Mouse (Mus musculus) large intestine, adult 2 months (tissue): Measurements from ENCODE around the gene Pdhb. TPM values are rescaled to one million over a fixed set of nuclear protein-coding genes. Genes with fewer than 3 reads are reported as not detected.

Source experiments
- DNase-seq: peaks from one replicate; pipeline ENCODE4 v3.0.0-alpha.2; 2012; ENCODE audit warnings: low read depth, low spot score
- WGBS: fragments of 180-500 bp; shearing (Covaris S2); methylation state at CpG from one replicate; pipeline ENCODE4 v1.1.7; 2018; 5-methylcytosine and 5-hydroxymethylcytosine counted together
- polyA plus RNA-seq: library from polyadenylated mRNA; depleted of rRNA; stranded (reverse); fragments of >200 nt; gene quantifications from 2 replicates; pipeline ENCODE4 v1.2.3, GENCODE M21; 2012; rRNA removed

Gene Pdhb
- 49.9 and 54.7 TPM in 2 replicates for polyA plus RNA-seq

DNA sequence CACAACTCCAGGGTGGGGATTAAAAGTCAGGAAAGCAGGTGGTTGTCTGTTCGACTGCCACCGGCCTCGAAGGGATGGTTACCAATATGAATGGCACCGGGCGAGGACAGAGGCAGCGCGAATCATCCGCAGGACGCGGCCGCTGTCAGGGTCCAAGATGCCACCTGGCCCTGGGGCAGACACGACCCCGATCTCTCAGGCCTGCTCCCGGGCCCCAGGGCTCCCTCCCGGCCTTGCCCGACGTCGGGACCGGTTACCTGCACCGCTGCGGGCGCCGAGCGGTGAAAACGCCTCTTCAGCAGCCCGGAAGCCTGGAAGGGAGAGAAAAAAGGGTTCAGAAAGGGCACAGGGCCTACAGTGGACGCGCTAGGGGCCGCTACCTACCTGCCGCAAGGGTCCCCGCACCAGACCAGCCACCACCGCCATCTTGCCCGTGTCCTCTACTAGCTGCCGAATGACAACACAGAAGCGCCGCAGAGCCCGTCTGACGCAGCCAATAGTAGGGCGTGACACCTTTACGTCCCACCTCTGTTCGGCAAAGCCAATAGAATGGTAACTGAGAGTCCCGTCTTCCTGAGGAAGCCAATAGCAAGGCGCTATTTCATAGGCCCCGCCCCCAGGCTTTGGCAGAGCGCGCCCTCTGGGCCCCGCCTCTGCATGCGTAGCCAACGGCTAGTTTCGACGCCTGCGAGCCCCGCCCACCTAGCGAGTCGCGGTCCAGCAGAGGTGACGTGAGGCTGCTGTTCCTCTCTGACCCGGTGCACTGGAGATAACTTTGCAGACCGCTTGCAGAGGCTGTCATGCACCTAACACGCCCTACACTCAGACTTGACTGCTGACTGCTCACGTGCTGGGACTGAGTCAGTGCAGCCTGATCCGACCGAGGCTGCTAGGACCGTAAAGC, at the start of gene Pdhb:
Pdhb (minus strand) TSS at position 519 of the 904 bp plus-strand sequence.
- peak; percentile 98 for DNase-seq
- WGBS: under 1% methylated on average over 64 of the region's 64 CpGs

DNA sequence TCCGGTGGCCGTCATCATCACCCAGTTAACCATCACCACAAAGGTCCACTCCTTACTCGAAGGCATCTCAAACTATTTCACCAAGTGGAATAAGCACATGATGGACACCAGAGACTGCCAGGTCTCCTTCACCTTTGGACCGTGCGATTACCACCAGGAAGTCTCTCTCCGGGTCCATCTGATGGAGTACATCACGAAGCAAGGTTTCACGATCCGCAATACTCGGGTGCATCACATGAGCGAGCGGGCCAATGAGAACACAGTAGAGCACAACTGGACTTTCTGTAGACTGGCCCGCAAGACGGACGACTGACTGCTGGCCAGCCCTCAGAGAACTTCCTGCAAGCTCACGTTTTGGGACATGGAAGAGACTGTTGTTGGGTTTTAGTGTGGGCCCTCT, 49.7 kb upstream of the Pdhb start:
- WGBS: 94% methylated on average over 16 of the region's 16 CpGs
- DNase-seq: no peak

DNA sequence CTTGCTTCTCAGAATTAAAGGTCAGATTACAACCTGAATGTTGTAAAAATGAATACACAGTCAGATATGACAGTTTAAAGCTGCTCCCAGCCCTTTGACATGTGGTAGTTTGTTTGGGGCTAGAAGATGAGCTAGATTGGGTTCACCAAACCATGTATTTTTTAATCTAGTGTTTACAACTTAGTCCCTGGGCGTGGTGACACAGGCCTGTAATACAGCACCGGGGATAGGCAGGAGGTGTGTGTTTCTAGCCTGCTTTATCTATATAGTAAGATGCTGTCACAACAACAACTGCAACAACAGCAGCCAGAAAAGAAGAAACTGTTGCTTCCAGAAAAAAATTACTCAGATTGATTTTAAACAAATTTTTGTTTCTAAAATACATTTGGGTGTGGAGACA, 48.1 kb upstream of the Pdhb start:
- 71% methylated on average over 2 of the region's 2 CpGs for WGBS

DNA sequence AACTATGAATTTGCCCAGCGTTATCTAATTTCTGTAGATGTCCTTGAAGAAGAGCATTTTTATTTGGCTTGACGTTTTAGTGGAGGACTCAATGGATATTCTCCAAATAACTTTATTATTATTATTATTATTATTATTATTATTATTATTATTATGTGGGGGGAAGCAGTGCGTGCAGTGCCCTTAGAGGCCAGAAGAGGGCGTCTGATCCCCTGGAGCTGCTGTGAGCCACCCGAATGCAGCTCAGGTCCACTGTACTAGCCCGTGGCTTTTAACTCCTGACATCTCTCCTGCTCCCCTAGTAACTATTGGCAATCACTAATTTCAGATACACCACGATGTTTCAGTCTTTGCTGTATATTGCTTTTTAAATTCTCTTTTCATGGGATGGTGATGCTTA, 47.5 kb upstream of the Pdhb start:
- 74% methylated on average over 7 of the region's 7 CpGs for WGBS
- no peak for DNase-seq

More for the DNA sequence above, 48.1 kb upstream of the Pdhb start:
- no peak for DNase-seq

DNA sequence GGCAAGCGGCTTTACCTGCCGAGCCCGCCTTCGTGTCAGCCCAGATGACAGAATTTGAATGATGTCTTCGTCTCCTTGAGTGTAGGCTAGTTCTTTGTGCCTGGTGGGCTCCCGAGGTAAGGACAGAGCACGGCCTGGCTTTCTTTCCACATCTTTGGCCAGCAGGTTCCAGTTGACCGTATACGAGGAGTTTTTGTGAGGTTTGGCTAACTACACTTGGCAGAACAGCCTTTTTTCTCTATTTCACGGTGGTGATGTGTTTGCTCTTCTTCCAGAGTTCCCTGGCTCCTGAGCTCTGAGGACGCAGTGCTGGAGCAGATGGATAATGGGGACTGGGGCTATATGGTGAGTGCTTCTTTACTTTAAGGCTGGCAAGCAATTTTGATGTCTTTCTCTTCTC, 47.1 kb upstream of the Pdhb start:
- WGBS: 91% methylated on average over 11 of the region's 11 CpGs
- no peak for DNase-seq

DNA sequence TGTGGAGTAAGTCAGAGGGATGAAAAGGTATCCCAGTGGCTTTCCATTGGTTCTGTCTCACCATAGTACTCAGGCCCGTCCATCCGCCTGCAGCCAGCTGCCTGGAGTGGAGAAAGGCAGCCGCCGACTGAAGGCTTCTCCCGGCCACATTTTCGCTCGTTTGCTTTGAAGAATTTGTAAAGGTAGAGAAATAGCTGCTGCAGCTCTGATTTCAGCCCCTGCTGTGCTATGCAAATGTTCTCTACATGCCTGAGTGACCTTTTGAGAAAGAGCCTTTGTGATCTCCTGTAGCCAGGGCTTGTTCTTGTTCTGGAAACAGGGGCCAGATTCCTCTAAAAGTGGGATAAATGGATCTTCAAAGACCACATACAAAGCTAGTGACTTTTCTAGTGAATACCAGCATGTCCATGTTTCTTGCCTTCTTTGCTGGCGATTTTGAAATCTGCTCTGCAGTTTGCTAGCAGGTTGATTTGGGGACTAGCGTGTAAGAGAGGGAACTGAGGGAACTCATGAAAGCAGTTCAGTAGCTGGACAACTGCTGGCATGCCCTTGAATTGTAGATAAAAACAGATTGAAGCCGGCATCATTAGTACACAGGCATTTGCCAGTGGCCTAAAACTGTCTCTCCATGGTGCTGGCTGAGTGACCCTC, 46.0 kb upstream of the Pdhb start:
- no peak for DNase-seq
- 82% methylated on average over 10 of the region's 10 CpGs for WGBS

DNA sequence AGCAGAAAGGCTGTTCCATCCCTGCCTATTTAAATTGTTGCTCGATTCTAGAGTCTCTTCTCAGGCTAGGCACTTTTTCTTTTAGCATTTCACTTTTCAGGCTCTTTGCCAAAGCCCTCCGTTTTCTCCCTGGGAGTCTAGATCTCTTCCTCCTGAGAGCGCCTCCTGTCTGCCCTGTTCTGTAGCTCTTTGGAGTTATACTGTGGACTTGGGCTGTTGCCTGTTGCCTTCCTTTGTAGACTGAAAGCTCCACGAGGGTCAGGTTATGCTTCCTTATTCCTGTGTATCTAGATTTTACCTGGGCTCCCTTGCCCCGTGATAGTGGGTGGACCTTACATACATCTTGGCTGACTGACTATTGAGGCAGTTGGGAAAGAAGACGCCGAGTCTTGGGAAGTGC, 45.4 kb upstream of the Pdhb start:
- WGBS: 75% methylated on average over 7 of the region's 7 CpGs
- DNase-seq: no peak

DNA sequence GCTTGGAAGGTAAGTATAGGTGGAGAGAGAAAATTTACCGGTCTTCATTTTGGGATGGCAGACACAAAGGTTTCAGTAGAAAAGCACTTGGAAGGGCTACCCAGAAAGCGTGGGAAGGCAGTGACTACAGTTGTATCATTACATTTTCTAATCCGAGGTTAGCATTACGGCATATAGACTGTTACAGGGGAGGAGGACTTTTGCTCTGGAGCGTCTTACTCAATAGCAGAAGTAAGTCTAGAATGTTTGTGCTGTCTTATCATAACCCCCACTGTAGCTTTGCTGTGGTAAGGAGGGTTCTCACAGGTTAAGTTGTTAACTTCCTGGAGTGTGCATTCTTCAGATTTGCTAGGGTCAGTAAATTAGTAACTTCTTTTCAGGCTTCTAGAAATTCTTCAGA, 43.3 kb upstream of the Pdhb start:
- DNase-seq: no peak
- WGBS: 35% methylated on average over 5 of the region's 5 CpGs

DNA sequence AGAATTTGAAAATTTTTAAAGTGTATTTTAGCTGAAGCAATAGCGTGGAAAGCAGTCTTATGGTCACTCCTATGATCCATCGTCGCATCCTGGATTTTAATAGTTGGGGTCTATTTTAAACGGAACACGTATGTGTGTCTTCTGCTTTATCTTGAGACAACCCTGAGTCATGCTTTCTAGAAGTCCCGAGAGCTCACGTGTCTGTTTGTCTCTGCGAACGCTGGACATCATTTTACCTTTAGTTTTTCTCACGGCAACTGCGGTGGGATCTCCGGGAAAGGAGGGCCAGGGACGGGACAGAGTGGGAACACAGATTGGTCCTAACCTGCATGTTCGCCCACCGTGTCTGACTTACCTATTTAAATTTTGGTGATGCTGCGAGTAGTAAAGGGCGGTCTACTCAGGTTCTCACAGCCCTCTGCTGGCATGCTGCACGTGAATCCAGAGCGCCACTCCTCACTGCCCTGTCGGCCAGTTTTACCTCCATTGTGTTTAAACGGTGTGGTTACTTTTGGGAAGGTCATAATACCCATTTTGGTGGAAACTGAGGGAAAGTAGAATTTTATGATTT, 42.5 kb upstream of the Pdhb start:
- 27% methylated on average over 21 of the region's 21 CpGs for WGBS
- peak; percentile 6 for DNase-seq

DNA sequence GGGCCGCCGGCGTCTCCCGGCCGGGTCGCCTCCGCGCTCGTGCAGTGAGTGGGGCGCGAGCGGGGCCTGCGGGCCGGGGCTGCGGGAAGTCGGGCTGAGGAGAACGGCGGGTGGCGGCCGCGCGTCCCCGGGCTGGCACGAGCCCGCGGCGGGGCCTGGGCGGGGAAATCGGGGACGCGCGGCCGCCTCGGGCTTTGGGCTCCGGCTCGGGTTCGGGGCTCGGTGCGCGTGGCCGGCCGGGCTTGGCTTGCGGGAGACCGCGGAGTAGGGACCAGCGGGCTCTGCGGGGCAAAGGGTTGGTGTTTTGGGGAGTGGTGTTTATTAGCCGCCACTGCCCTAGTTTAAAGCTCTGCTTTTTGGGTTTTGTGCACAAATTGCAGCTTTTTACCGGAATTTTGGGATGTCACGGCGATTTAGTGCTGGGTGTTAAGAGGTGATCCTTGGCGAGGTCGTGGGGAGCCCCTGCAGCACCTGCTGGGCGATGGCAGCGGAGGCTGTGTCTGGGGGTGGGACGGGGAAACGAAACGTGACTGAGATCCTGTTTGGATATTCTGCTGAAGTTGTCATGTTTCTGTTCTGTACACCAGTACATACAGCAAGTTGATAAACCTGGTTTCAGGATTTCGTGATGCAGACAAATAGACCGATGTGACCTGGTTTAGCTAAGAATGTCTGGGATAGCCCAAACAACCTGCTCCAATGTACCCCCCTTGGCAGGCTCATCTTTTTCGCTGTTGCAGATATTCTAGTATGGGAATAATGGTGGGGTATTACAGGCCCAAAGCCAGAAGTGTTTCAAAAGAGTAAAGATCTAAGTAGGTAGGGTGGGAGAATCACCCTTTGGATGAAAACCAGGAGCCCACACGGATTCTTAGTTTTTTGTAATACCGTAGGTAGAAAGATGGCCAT, 41.7 kb upstream of the Pdhb start:
- 3% methylated on average over 63 of the region's 63 CpGs for WGBS
- DNase-seq: peak; percentile 11

DNA sequence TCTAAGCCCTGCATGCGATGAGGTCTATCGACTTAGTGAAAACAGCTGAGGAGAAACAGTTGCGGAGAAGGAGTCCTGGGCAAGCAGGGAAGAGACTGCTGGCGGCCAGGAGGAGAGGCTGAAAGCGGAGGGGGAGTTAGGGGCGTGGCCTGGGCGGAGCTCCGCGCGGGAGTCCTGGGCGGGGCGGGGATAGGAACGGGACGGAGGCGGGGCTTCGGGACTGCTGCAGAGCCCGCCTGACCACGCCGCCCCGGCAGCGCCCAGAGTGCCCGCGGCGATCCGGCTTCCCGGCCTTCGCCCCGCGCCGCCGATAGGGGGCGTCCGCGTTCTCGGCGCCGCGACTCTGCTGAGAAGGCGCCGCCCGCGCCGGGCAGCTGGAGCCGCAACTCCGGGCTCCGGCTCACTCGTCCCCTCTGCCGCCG, 41.0 kb upstream of the Pdhb start, which contains the start of gene Kctd6:
Kctd6 (plus strand) TSS at position 338 of the 422 bp plus-strand sequence.
- under 1% methylated on average over 38 of the region's 49 CpGs for WGBS

DNA sequence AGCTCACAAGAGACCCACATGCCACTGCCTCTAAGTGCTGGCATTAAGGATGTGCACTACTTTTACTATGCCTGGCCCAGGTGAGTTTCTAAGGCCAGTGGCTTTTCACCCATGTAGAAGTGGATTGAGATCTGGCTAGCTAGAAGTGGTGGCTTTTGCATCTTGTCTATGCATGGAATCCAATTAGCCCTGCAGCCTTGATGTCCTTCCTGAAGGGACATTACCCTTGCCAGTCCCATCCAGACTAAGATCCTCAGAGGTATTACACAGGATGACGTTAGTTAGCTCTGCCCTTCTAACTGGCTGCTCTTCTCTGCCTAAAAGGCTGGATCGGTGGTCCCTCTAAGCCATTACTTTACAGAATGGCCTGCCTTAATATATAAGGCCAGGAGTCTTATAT, 40.2 kb upstream of the Pdhb start:
- DNase-seq: no peak
- 83% methylated on average over 2 of the region's 2 CpGs for WGBS

More for the DNA sequence above, 41.0 kb upstream of the Pdhb start, which contains the start of gene Kctd6:
- peak; percentile 70 for DNase-seq

DNA sequence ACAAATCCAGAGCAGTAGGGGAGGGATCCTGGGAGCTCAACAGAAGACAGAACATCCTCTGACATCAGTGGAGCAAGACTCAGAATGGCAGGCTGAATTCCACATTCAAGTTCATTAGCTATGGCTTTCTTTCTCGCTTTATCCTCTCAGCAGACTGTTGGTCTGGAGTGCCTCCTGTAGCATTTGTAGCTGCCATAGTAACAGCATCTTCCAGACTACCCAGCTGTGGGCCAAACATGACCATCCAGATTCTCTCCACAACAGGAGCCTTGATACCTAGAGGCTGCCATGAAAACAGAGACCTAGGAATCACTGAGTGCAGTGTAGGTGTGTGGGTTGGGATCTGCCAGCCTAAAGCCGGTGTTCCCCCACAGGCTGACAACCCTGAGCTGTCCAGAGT, 37.1 kb upstream of the Pdhb start:
- DNase-seq: no peak
- WGBS: 99% methylated on average over 2 of the region's 2 CpGs

DNA sequence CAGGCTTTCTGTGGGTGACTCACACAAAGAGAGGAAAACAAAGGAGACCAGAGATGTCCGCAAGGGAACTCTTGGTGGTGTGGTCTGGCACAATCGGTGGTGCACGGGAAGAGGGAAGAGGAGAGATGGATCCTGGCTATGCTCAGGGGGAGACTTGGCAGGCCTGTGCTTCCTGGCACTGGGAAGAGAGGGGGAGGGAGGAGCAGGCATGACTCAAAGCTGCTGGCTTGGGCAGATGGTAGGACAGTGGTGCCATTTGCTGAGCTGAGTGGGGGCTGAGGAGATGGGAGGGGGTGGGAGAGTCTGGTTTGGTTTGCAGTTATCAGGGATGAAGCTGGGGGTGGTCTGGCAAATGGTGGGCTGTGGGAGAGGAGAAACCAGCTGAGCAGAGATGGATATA, 36.1 kb upstream of the Pdhb start:
- WGBS: 77% methylated on average over 3 of the region's 3 CpGs
- DNase-seq: no peak

DNA sequence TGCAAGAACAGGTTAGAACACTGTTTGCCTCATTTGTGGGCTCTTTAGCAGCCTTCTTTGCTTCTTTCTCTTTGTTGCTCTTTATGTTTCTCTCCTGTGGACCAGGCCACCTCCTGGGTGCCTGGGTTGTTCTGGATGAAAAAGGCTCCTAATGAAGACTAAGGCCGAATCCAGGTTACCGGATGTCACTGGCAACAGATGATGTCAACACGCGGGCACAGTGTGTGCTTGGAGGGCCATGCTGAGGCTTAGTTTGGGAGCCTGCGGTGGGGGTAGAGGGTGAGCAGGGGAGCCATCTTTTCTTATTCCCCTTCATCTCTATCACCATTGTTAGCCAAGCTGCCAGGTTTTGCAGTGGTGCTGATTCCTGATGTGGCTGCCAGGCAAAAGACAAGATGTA, 34.7 kb upstream of the Pdhb start:
- 92% methylated on average over 5 of the region's 5 CpGs for WGBS
- DNase-seq: no peak

DNA sequence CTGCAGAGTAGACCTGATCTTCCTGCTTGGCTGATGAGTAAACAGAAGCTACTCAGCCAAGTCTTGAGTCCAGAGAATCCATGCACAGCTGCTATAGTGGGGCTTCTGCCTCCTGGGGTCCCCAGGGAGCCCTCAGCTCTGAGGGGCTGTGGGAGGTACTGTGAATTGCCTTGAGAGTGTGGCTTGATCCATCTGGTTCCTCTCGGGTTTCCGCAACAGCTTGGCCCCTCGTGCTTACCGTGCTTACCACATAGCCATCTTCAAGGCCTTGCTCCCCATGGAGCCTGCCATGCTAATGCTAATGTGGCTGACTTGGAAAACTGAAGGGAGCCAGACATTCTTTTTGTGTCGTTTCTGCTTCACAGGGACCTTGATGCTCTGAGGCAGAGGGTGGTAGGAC, 34.3 kb upstream of the Pdhb start:
- DNase-seq: no peak
- WGBS: 66% methylated on average over 5 of the region's 5 CpGs

DNA sequence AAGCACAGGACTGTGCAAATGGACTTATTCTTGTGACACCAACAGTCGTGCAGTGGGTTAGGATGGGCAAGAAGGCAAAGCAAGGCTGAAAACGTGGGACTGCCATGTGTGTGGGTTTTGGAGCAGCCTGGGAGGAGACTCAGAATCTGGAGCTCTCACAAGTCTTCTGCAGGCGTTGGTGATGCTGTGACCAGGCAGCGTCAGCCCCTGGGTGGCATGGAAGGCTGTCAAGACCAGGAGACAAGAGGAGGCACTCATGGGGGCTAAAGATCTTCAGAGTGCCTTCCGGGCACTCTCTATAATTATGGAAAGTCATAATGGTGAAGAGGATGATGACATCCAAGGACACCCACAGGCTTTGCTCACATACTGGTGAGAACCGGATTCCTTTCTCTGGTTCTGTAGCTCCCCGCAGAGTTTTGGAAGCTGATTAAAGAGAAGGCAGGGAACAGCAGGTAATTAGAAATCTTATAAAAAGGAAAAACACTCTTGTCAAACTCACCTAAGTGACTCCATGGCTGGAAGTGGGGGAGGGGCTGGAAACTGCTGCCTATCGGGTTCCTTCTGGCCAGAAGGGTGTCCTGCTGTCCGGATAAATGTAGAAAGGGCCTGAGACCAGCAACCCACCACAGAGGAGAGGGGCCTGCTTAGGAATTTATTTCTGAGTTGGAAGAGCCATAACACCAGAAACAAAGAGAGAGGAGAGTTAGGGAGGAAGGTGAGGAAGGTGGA, 33.5 kb upstream of the Pdhb start:
- WGBS: 69% methylated on average over 9 of the region's 9 CpGs
- DNase-seq: no peak

DNA sequence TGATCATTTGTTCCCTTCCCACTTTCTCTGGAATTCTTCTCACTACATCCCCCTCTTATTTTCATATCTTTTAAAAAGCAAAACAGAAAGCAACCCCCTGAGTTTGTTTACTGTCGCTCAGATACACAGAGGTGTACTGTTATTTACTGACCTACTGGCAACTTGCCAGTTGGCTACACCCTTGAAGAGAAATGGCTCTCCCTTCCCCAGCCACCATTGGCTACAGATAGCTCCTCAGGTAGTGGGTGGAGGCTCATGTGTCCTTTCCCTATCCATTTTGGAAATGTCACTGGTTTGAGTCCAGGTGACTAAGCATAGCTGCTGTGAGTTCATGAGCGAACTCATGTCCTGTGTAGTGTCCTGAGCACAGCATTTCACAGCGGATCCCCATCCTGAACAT, 28.9 kb upstream of the Pdhb start:
- DNase-seq: no peak
- WGBS: 56% methylated on average over 3 of the region's 3 CpGs

DNA sequence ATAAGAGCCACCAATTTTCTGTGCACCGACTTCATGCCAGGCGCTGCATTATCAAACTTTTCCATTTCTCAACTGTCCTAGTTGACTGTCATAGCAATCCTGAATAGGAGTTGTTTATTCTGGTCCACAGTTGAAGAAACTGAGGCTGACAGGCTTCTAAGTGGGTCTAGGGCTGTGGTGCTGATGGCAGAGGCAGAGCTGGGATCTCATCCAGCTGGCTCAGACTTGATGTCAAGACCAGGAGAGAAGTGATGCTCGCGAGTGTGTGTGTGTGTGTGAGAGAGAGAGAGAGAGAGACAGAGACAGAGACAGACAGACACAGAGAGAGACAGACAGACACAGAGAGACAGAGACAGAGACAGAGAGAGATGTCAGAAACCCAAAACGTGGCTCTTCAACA, 27.9 kb upstream of the Pdhb start:
- DNase-seq: no peak
- 70% methylated on average over 5 of the region's 5 CpGs for WGBS
